Mouse (Mus musculus) olfactory bulb, adult 2 months (tissue): ENCODE data around the gene Fzd1.

Source experiments
- CTCF ChIP-seq: fragments of 200-500 bp; IDR thresholded peaks from 2 replicates; pipeline ENCODE4 v1.5.1; 2012; ENCODE audit warnings: low read depth, mild to moderate bottlenecking, low read length, moderate library complexity; ENCODE audit not compliant: insufficient read depth
- POLR2A ChIP-seq: fragments of 200-500 bp; IDR thresholded peaks from 2 replicates; pipeline ENCODE4 v1.6.1; 2012; ENCODE audit warnings: mild to moderate bottlenecking, low read depth, low read length, moderate library complexity; ENCODE audit not compliant: insufficient read depth

- TF ChIP-seq POLR2A (no peak), CTCF (no peak)
These were observed 26.1 kb downstream of the Fzd1 start for GRCm38 (mm10) chr5:4731743-4732215.
